10 mouse cellular contexts compared by ENCODE assay signal in genomic region chr6:97394473-97395075, GRCm38 (mm10).
A peak's percentile ranks its signal among the peaks of the same experiment; 100 is the strongest.
DNase-seq lines count a peak whose midpoint lies in the region; ATAC-seq lines count a peak whose summit lies in the region.
"Had no signal": no experiment of that assay in that cellular context is flagged by ENCODE, and none has a peak within 500 bp of the region (broad histone marks: within the 10 kb centered on the region; RNA-seq: fewer than 3 reads in every experiment).

No protein-coding gene starts in this region.

- WGBS in midbrain, embryonic 10.5 days: 34% methylated on average over 12 of the region's 12 CpGs
- WGBS in midbrain, embryonic 16.5 days: 25% methylated on average over 12 of the region's 12 CpGs

- no peaks in the 10 kb centered on the region for H3K36me3 ChIP-seq in midbrain, embryonic 10.5 days
- H3K36me3 ChIP-seq in midbrain, embryonic 16.5 days (ENCODE audit: control insufficient read depth, insufficient read depth, low read length): no peaks in the 10 kb centered on the region

- H3K27ac ChIP-seq in midbrain, embryonic 10.5 days (replicated peaks): peak overlapping the region; percentile 81
- H3K27ac ChIP-seq in midbrain, embryonic 16.5 days (ENCODE audit: low read length): no peak overlapping the region

- 0 out of 2 replicates have a peak, but pooled peaks cover 4% of the 10 kb centered on the region for H3K27me3 ChIP-seq in midbrain, embryonic 10.5 days (ENCODE audit: low read depth, poor library complexity, severe bottlenecking)
- no peaks in the 10 kb centered on the region for H3K27me3 ChIP-seq in midbrain, embryonic 16.5 days (ENCODE audit: control insufficient read depth, insufficient read depth, low read depth, low read length)

- no peaks in the 10 kb centered on the region for H3K9me3 ChIP-seq in midbrain, embryonic 10.5 days (replicated peaks)
- no peaks in the 10 kb centered on the region for H3K9me3 ChIP-seq in midbrain, embryonic 16.5 days (replicated peaks; ENCODE audit: control insufficient read depth, low read length, poor library complexity, severe bottlenecking)

- ATAC-seq in midbrain, embryonic 16.5 days: no peak
- peak; percentile 70 for ATAC-seq in inflammation-experienced regulatory T-cells, adult 6 months
- ATAC-seq in megakaryocyte progenitor cell, adult 5-6 weeks (replicated peaks; ENCODE audit: poor library complexity): no peak

- no peak overlapping the region for H3K9ac ChIP-seq in midbrain, embryonic 16.5 days (ENCODE audit: low read depth, low read length)

- peak; percentile 51 for DNase-seq in midbrain, embryonic 10.5 days (ENCODE audit: low spot score)
- peak; percentile 23 for DNase-seq in fat pad, adult 2 months (ENCODE audit: extremely low read depth, low read depth, low spot score)
- peak; percentile 65 for DNase-seq in retina, postnatal 1 day
- DNase-seq in urinary bladder, postnatal 36 days (ENCODE audit: low spot score in 2 of 2): no peak
- DNase-seq in kidney, adult 11 months: no peak
- DNase-seq: kidney, adult 18-20 months; lung, adult 18-20 months had no signal

- no peak overlapping the region for H3K4me2 ChIP-seq in midbrain, embryonic 16.5 days (ENCODE audit: low read length)

- H3K4me1 ChIP-seq in midbrain, embryonic 10.5 days: peaks cover 39% of the 10 kb centered on the region
- H3K4me1 ChIP-seq in midbrain, embryonic 16.5 days (ENCODE audit: control insufficient read depth, insufficient read depth, low read length): peaks cover 20% of the 10 kb centered on the region

- peak overlapping the region; percentile 20; the same call in 1 of the 2 replicates for H3K4me3 ChIP-seq in midbrain, embryonic 10.5 days
- H3K4me3 ChIP-seq in midbrain, embryonic 16.5 days (ENCODE audit: low read depth, low read length): no peak overlapping the region

Comparison
In these comparisons a context has a peak if more than half of its experiments do, and no peak if none do; other contexts are left out.
1. DNase-seq: peak in midbrain, embryonic 10.5 days (single experiment), fat pad, adult 2 months (single experiment) and retina, postnatal 1 day (single experiment); none in urinary bladder, postnatal 36 days (0 of 2) and kidney, adult 11 months (single experiment).